Mouse (Mus musculus) frontal cortex, postnatal 14 days (tissue): Measurements from ENCODE around the gene Gbgt1.
"Not testable (repeated sequence)": the region's sequence is repeated elsewhere in the genome, so short reads cannot be mapped to it uniquely, and the experiment has no call there.

Source experiments
- DNase-seq, 2 experiments: peaks; one replicate each; pipeline ENCODE4 v3.0.0; 2022; ENCODE audit warnings: low spot score in 2 of 2

The Gbgt1 gene

GRCm38 (mm10) chr2:28502987-28503386, 6.3 kb downstream of the Gbgt1 start:
- no peak for DNase-seq

- DNase-seq = peak in 1 of 2 experiments; percentile 0
Measured at GRCm38 (mm10) chr2:28504676-28505075, 8.0 kb downstream of the Gbgt1 start.

GRCm38 (mm10) chr2:28505795-28506194, 9.1 kb downstream of the Gbgt1 start, which contains the start of gene Gm10134:
Gene Gm10134, plus strand, starts transcription at chr2:28506095.
- peak in 1 of 2 experiments; percentile 1 for DNase-seq

- peak in 1 of 2 experiments; percentile 0 for DNase-seq
Measured at GRCm38 (mm10) chr2:28506291-28506690, 9.6 kb downstream of the Gbgt1 start.

- not testable (repeated sequence) for DNase-seq
Measured at GRCm38 (mm10) chr2:28511600-28511999, 14.9 kb downstream of the Gbgt1 start.

- peak in 1 of 2 experiments; percentile 17 for DNase-seq
Measured at GRCm38 (mm10) chr2:28512798-28513401, 16.2 kb downstream of the Gbgt1 start, which contains the start of gene Ralgds. Gene Ralgds, plus strand, starts transcription at chr2:28513125.

- DNase-seq = peak in 1 of 2 experiments; percentile 30
Measured at GRCm38 (mm10) chr2:28513431-28514370, 17.0 kb downstream of the Gbgt1 start.

GRCm38 (mm10) chr2:28514489-28514888, 17.8 kb downstream of the Gbgt1 start:
- DNase-seq = peak; percentile 69 to 84

- peak in 1 of 2 experiments; percentile 52 for DNase-seq
Measured at GRCm38 (mm10) chr2:28517206-28517909, 20.7 kb downstream of the Gbgt1 start.

- DNase-seq = peak; percentile 72 to 84
Measured at GRCm38 (mm10) chr2:28518231-28518630, 21.5 kb downstream of the Gbgt1 start.

- peak in 1 of 2 experiments; percentile 5 for DNase-seq
Measured at GRCm38 (mm10) chr2:28520581-28520980, 23.9 kb downstream of the Gbgt1 start.

- peak in 1 of 2 experiments; percentile 69 for DNase-seq
Measured at GRCm38 (mm10) chr2:28521571-28522151, 25.0 kb downstream of the Gbgt1 start.

GRCm38 (mm10) chr2:28522166-28522565, 25.5 kb downstream of the Gbgt1 start:
- DNase-seq = peak; percentile 4 to 5

GRCm38 (mm10) chr2:28523643-28524117, 27.0 kb downstream of the Gbgt1 start:
- peak; percentile 73 to 85 for DNase-seq

GRCm38 (mm10) chr2:28524406-28524805, 27.7 kb downstream of the Gbgt1 start:
- DNase-seq = no peak

GRCm38 (mm10) chr2:28525219-28525942, 28.7 kb downstream of the Gbgt1 start:
- no peak for DNase-seq

GRCm38 (mm10) chr2:28525943-28526876, 29.5 kb downstream of the Gbgt1 start:
- DNase-seq = no peak

GRCm38 (mm10) chr2:28527436-28528353, 31.0 kb downstream of the Gbgt1 start:
- no peak for DNase-seq
